Mouse (Mus musculus) thymus, adult 2 months (tissue): ENCODE measurements at regions not wholly inside any gene's neighbourhood (a gene's known extent, or its start where the extent isn't known, plus 50 kb on each side); places are given as distances from the start of the nearest gene placed in this dataset.
"Not testable (repeated sequence)": the region's sequence is repeated elsewhere in the genome, so short reads cannot be mapped to it uniquely, and the experiment has no call there.

ENCODE experiments used
- CTCF ChIP-seq: fragments of 200-500 bp; IDR thresholded peaks from 2 replicates; pipeline ENCODE4 v1.5.1; 2012; ENCODE audit warnings: mild to moderate bottlenecking, control low read depth, low read length, moderate library complexity, borderline replicate concordance; ENCODE audit not compliant: control insufficient read depth, poor library complexity, insufficient read depth; ENCODE audit errors: extremely low read depth
- POLR2A ChIP-seq: fragments of 200-500 bp; IDR thresholded peaks from 2 replicates; pipeline ENCODE4 v1.6.1; 2012; ENCODE audit warnings: mild to moderate bottlenecking, low read length, control low read depth, moderate library complexity; ENCODE audit not compliant: control insufficient read depth, poor library complexity, insufficient read depth; ENCODE audit errors: extremely low read depth

GRCm38 (mm10) chr8:20546401-20546800 is 68.3 kb upstream of the Gm21119 start:
- TF ChIP-seq POLR2A, CTCF: not testable (repeated sequence)
